Mouse (Mus musculus): ENCODE measurements at regions not wholly inside any gene's neighbourhood (a gene's known extent, or its start where the extent isn't known, plus 50 kb on each side); places are given as distances from the start of the nearest gene placed in this dataset.
A peak's percentile ranks its signal among the peaks of the same experiment; 100 is the strongest.

DNA sequence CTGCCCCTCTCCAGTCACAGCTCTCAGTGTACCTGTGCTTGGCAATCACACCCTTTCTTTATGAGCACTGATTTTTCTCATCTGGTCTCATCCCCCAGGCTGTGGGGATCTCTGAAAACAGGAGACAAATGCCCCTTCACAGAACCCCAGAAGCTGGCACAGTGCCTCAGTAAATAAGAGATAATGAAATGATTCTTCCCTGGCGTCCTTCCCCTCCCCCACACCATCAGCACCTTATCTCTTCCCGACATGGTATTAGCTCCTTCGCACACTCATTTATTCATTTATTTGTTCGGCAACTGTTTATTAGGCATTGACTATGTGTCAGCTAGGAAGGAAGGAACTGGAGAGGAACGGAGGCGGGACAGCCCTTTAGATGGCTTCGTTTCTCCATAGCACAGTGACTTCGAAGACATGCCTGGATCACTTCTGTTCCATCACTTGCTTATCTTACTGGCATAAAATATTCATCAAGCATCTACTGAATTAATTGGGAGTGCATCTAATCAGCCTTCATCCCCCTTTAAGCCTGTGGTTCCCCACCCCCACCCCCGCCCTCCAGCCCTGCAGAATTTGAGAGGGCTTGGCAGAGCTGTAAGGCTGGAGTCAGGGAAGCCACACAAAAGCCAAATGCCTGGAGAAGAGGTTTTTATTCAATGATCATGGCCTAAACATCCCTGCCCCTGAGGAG, 51.6 kb upstream of the Tbc1d21 start:
- 53% methylated on average over 9 of the region's 9 CpGs for WGBS
- H3K9me3 ChIP-seq (replicated peaks): no peaks in the 10 kb centered on the region
- H3K4me1 ChIP-seq: peaks cover 26% of the 10 kb centered on the region
- H3K4me2 ChIP-seq (replicated peaks): no peak overlapping the region
- no peaks in the 10 kb centered on the region for H3K36me3 ChIP-seq
- no peak overlapping the region for H3K4me3 ChIP-seq
- peak overlapping the region; percentile 79 for H3K27ac ChIP-seq
- ATAC-seq (ENCODE audit: low FRiP score): peak; percentile 67
- H3K27me3 ChIP-seq: no peaks in the 10 kb centered on the region
- no peak overlapping the region for H3K9ac ChIP-seq

DNA sequence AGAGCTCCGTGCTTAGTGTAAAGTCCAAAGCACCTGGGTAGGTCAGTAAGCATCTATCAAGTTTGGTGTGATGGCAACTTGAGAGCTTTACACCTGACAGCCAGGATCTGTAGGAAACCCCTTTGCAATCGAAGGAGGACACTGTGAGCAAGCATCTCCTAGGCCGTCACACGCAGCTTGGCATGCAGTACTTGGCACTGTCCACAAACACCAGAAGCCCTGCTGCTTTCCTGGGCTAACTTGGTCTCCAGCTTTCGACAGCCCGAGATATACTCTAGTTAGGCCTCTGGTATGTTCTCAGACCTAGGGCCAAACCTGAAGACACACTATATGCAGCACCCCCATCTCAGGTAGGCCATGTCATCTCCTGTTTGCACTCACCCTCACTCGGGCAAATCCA, 58.5 kb upstream of the Tbc1d21 start:
- H3K9me3 ChIP-seq (replicated peaks): no peaks in the 10 kb centered on the region
- H3K36me3 ChIP-seq: no peaks in the 10 kb centered on the region
- H3K4me3 ChIP-seq: no peak overlapping the region
- no peak for ATAC-seq (ENCODE audit: low FRiP score)
- H3K4me1 ChIP-seq: no peaks in the 10 kb centered on the region
- 87% methylated on average over 7 of the region's 7 CpGs for WGBS
- H3K27me3 ChIP-seq: no peaks in the 10 kb centered on the region
- H3K4me2 ChIP-seq (replicated peaks): no peak overlapping the region
- no peak overlapping the region for H3K9ac ChIP-seq
- no peak overlapping the region for H3K27ac ChIP-seq

DNA sequence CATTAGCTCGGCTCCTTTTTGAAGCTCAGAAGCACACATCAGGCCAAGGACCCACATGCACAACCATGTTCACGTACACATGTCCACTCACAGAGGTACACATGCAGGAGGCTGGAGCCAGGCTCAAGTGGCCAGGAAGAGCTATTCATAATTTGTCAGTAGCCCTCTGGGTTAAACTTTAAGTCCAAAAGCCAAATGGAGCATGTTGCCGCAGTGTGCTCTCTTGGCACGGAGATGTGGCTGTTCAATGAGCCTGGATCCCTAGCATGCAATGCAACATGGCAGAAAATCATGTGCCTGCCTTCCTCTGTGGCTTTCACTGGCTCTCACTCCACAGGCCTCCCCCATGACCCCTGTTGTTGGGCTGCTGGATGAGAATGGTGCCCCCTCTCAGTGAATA, 57.6 kb upstream of the Insyn1 start:
- H3K36me3 ChIP-seq: no peaks in the 10 kb centered on the region
- H3K27me3 ChIP-seq: no peaks in the 10 kb centered on the region
- H3K9me3 ChIP-seq (replicated peaks): no peaks in the 10 kb centered on the region
- H3K4me3 ChIP-seq: no peak overlapping the region
- 94% methylated on average over 4 of the region's 4 CpGs for WGBS
- H3K4me2 ChIP-seq (replicated peaks): no peak overlapping the region
- H3K27ac ChIP-seq: no peak overlapping the region
- no peaks in the 10 kb centered on the region for H3K4me1 ChIP-seq
- H3K9ac ChIP-seq: no peak overlapping the region
- no peak for ATAC-seq (ENCODE audit: low FRiP score)

DNA sequence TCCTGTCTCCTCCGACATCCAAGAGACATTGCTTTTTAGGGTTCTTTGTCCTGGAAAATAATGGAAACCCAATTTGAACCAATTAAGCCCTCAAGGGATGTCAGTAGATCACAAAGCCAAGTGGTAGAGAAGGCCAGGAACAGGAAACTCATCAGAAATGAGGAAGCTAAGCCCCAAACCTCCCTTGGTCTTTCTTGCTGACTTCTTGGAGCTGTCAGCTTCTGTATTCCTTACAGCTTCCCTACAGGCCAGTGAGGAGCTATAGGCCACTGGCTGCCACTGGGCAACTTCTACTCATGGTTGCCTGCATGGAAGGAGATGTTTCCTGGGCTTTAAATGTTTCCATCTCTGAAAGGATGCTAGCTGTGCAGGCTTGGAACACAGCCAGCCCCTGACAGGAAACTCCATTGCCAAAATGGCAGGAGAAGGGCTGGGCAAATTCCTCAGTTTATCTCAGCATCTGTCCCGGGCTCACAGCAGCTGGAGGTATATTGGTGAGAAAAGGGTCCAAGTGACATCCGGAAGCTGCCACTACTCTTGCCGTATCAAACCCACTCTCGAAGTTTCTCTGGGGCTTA, 55.5 kb upstream of the Insyn1 start:
- Histone ChIP-seq H3K27ac (no peak overlapping the region), H3K9ac (no peak overlapping the region), H3K9me3 (replicated peaks) (no peaks in the 10 kb centered on the region), H3K27me3 (no peaks in the 10 kb centered on the region), H3K36me3 (no peaks in the 10 kb centered on the region), H3K4me2 (replicated peaks) (no peak overlapping the region), H3K4me3 (no peak overlapping the region), H3K4me1 (0 out of 2 replicates have a peak, but pooled peaks cover 2% of the 10 kb centered on the region)
- no peak for ATAC-seq (ENCODE audit: low FRiP score)
- 84% methylated on average over 5 of the region's 5 CpGs for WGBS

DNA sequence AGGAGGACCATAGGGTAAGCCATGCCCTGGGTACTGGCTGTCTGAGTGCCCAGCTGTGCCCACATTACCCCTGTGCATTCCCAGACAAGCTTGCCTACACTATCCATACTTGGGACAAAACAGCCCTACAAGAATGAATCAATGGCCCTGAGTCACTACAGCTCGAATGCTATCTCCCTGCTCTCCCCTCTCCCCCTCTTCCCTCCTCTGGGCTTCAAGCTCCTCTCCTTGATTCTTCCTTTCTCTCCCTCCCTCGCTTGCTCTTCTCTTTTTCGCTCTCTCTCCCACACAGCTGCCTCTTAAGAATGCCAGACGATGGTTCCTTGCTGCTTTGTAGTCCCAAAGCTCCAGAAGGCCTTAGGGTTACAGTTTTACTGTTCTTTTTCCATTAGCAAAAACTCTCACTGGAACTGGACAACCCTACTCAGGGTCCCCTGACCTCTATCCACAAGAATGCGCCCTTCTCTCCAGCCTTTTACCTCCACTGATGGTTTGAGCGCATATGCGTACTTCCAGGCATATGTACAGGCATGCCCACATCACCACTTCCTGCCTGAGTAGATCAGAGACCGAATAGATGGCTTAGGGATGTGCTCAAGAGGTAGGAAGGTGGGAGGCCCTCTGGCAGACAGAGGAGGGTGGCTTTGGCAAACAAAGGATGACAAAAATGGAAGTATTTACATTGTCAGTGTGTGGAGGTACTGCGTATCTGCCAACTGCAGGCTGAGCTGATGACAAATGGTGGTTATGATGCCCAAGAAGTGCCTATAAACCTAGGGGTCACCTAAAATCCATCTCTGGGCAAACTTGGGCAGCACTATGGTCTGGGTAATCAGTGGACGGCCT, 51.9 kb upstream of the Insyn1 start:
- 84% methylated on average over 10 of the region's 10 CpGs for WGBS
- H3K27ac ChIP-seq: no peak overlapping the region
- no peak overlapping the region for H3K4me3 ChIP-seq
- H3K9me3 ChIP-seq (replicated peaks): no peaks in the 10 kb centered on the region
- ATAC-seq (ENCODE audit: low FRiP score): no peak
- no peak overlapping the region for H3K4me2 ChIP-seq (replicated peaks)
- no peak overlapping the region for H3K9ac ChIP-seq
- H3K27me3 ChIP-seq: no peaks in the 10 kb centered on the region
- H3K4me1 ChIP-seq: peaks cover 28% of the 10 kb centered on the region
- H3K36me3 ChIP-seq: no peaks in the 10 kb centered on the region

DNA sequence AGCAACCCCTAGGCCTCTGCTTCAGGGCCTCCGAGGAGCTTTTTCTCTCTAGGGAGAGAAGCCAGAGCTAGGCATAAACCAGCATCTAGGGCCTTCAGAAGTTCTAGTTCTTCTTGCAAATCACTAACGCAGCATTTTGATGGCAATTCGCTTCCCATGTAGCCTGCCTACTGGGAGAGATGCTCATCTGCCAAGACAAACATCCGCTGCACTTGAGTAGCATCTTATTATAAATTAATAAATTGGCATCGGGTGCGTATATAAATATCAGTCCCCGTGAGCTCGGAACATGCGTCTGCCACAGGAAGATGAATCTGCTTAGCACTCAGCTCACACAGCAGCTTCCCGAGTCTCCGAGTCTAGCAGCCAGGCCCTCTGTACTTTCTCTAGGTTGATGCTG, 50.9 kb upstream of the Insyn1 start:
- H3K27ac ChIP-seq: no peak overlapping the region
- no peak for ATAC-seq (ENCODE audit: low FRiP score)

DNA sequence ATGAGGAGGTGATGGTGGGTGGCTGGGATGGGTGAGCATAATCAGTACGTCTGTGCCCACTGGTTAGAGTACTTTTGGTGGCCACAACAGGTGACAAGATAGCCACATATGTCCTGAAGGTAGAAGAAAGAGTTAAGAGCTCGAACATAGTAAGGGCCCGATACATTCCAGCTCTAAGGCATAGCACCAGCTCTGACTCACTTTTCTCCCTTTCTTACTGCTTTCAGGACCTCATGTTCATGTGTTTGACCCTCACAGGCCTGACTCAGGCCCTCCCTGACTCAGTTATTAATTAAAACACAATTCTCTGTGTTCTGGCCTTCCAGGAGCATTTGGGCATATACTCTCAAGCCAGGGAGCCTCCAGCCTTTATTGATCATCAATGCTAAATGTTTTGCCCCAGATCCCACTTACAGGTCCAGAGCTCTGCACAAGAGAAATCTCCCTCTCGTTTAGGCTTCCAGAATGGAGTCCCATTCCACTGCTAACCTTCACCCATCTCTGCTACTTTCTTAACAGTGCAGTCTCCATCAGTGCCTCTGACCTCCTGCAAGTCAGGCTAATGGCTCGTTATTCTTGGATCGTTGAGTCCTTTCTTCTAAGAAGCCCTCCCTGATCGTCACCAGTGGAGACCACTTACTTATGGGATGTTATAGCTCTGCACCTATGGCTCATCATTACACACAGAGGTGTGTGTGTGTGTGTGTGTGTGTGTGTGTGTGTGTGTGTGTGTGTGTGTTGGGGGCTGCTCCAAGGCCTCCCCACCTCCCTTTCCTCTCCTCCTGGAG, 50.1 kb upstream of the Insyn1 start:
- H3K4me2 ChIP-seq (replicated peaks): no peak overlapping the region
- H3K4me3 ChIP-seq: no peak overlapping the region
- H3K9ac ChIP-seq: no peak overlapping the region
- peaks cover 36% of the 10 kb centered on the region for H3K4me1 ChIP-seq
- H3K36me3 ChIP-seq: no peaks in the 10 kb centered on the region
- no peaks in the 10 kb centered on the region for H3K27me3 ChIP-seq
- WGBS: 66% methylated on average over 7 of the region's 7 CpGs
- ATAC-seq (ENCODE audit: low FRiP score): no peak
- H3K9me3 ChIP-seq (replicated peaks): no peaks in the 10 kb centered on the region
- H3K27ac ChIP-seq: peak overlapping the region; percentile 55; the same call in 1 of the 2 replicates

More for the DNA sequence above, 50.9 kb upstream of the Insyn1 start:
- 76% methylated on average over 11 of the region's 11 CpGs for WGBS
- Histone ChIP-seq H3K4me3 (no peak overlapping the region), H3K27me3 (no peaks in the 10 kb centered on the region), H3K4me2 (replicated peaks) (no peak overlapping the region), H3K9ac (no peak overlapping the region), H3K36me3 (no peaks in the 10 kb centered on the region), H3K4me1 (peaks cover 34% of the 10 kb centered on the region), H3K9me3 (replicated peaks) (no peaks in the 10 kb centered on the region)

All from hindbrain, embryonic 12.5 days (tissue).